Mouse (Mus musculus) cortical plate, adult 2 months (tissue): ENCODE measurements around the gene Nrp1.

Experiments used
- CTCF ChIP-seq: fragments of 200-500 bp; IDR thresholded peaks from 2 replicates; pipeline ENCODE4 v1.5.1; 2011; ENCODE audit warnings: mild to moderate bottlenecking, control low read depth, low read length; ENCODE audit not compliant: insufficient read depth; ENCODE audit errors: extremely low read depth
- POLR2A ChIP-seq: fragments of 200-500 bp; IDR thresholded peaks from 2 replicates; pipeline ENCODE4 v1.6.1; 2011; ENCODE audit warnings: mild to moderate bottlenecking, low read length, control low read depth; ENCODE audit not compliant: insufficient read depth; ENCODE audit errors: extremely low read depth

GRCm38 (mm10) chr8:128516846-128517446 lies 158.5 kb downstream of the Nrp1 start:
- TF ChIP-seq POLR2A = no peak
- no peak for TF ChIP-seq CTCF
